Mouse (Mus musculus) monocyte, adult 5-6 weeks (primary cell): ENCODE results near the gene Liph. TPM values are rescaled to one million over a fixed set of nuclear protein-coding genes. Genes with fewer than 3 reads are reported as not detected.

Experiments
- total RNA-seq: library from RNA; stranded (forward); fragments of 200-1000, 200-491, 200-594 nt; gene quantifications from 3 replicates; pipeline ENCODE4 v1.2.3, GENCODE M21; 2017

Liph gene
- total RNA-seq, 1 experiment from 2014 or later, result not detected

Other genes starting within 250 kb of the Liph start
- gene Ehhadh, start 207.9 kb downstream of the Liph start, total RNA-seq, result 1.8 to 3.1 TPM (median 2.7 TPM) in 3 replicates
- gene Map3k13, start 201.3 kb downstream of the Liph start, total RNA-seq, result 0.11 to 0.29 TPM in 2 of 3 replicates, not detected in the other
- gene Tmem41a, start 48.1 kb downstream of the Liph start, total RNA-seq, result 0.48 to 2.4 TPM in 2 of 3 replicates, not detected in the other
- 39.0 to 70.2 TPM (median 46.8 TPM) in 3 replicates for gene Senp2, start 13.8 kb upstream of the Liph start, total RNA-seq
- gene Igf2bp2, start 167.6 kb upstream of the Liph start, total RNA-seq, result 0.10 TPM in 1 of 3 replicates, not detected in the others